Mouse (Mus musculus): ENCODE data around the gene March10.

- TF ChIP-seq CTCF (IDR thresholded peaks at IDR 0.05; ENCODE audit: control insufficient read depth, insufficient read depth, insufficient replicate concordance, low read depth, low read length), result no peak
- TF ChIP-seq POLR2A (IDR thresholded peaks at IDR 0.05; ENCODE audit: control insufficient read depth, low read depth, low read length), result no peak
Observed at GRCm38 (mm10) chr11:105502311-105502710, 45.8 kb upstream of the March10 start.

Measured in testis, adult 2 months (tissue).